Mouse (Mus musculus) G1E (cell line): ENCODE results near the gene 1700018F24Rik.
"Not testable (repeated sequence)": the region's sequence is repeated elsewhere in the genome, so short reads cannot be mapped to it uniquely, and the experiment has no call there.

ENCODE experiments used
- CTCF ChIP-seq: IDR thresholded peaks from 2 replicates; pipeline ENCODE4 v1.5.1; 2012; ENCODE audit warnings: low read depth, low read length, inconsistent platforms, mixed read lengths
- GATA1 ChIP-seq: IDR thresholded peaks from 2 replicates; pipeline ENCODE4 v1.6.1; 2012; ENCODE audit warnings: borderline replicate concordance, low read length, inconsistent platforms, mixed read lengths

- TF ChIP-seq CTCF, GATA1: not testable (repeated sequence)
Observed at GRCm38 (mm10) chr5:145032391-145032790, 10.4 kb upstream of the 1700018F24Rik start, which contains the start of gene Gm4871.
